In genomic region chr5:57807350-57807749, GRCm38 (mm10) we compare ENCODE assay signal across 19 mouse cellular contexts.
A peak's percentile ranks its signal among the peaks of the same experiment; 100 is the strongest.
DNase-seq lines count a peak whose midpoint lies in the region; ATAC-seq and TF ChIP-seq lines count a peak whose summit lies in the region.
"Had no signal": no experiment of that assay in that cellular context is flagged by ENCODE, and none has a peak within 500 bp of the region (broad histone marks: within the 10 kb centered on the region; RNA-seq: fewer than 3 reads in every experiment).

No protein-coding gene starts in this region.

- no peak for TF ChIP-seq RAD21 in MEL (IDR thresholded peaks at IDR 0.05; ENCODE audit: low read depth, low read length)

- ATAC-seq in forebrain, embryonic 14.5 days: no peak
- no peak for ATAC-seq in forebrain, embryonic 15.5 days (replicated peaks)
- ATAC-seq: hindbrain, embryonic 16.5 days had no signal

- 54% methylated on average over 2 of the region's 2 CpGs for WGBS in forebrain, embryonic 14.5 days
- WGBS in forebrain, embryonic 15.5 days: 43% methylated on average over 2 of the region's 2 CpGs

- H3K27me3 ChIP-seq in forebrain, embryonic 14.5 days (replicated peaks; ENCODE audit: control insufficient read depth, insufficient read depth, low read length): no peaks in the 10 kb centered on the region
- H3K27me3 ChIP-seq in forebrain, embryonic 15.5 days: no peaks in the 10 kb centered on the region
- H3K27me3 ChIP-seq in MEL (ENCODE audit: control insufficient read depth in 1 of 2, insufficient read depth in 2 of 2, low read length in 2 of 2): no peaks in the 10 kb centered on the region; a peak in 1 of 4 replicates
- H3K27me3 ChIP-seq: embryonic facial prominence, embryonic 13.5 days; limb, embryonic 12.5 days; liver, embryonic 15.5 days had no signal

- H3K4me1 ChIP-seq in forebrain, embryonic 14.5 days (ENCODE audit: control insufficient read depth, insufficient read depth, low read length): no peaks in the 10 kb centered on the region
- peaks cover 7% of the 10 kb centered on the region; the same call in 1 of the 2 replicates for H3K4me1 ChIP-seq in forebrain, embryonic 15.5 days
- H3K4me1 ChIP-seq in MEL (ENCODE audit: control insufficient read depth in 1 of 2, insufficient read depth in 2 of 2, low read length in 2 of 2): no peaks in the 10 kb centered on the region; a peak in 1 of 4 replicates
- H3K4me1 ChIP-seq: liver, embryonic 15.5 days had no signal

- no peak overlapping the region for H3K4me3 ChIP-seq in forebrain, embryonic 14.5 days (ENCODE audit: low read depth, low read length)
- H3K4me3 ChIP-seq in forebrain, embryonic 15.5 days: no peak overlapping the region
- H3K4me3 ChIP-seq in MEL (ENCODE audit: control insufficient read depth in 1 of 2, insufficient read depth in 1 of 2, low read depth in 2 of 2, low read length in 2 of 2): no peak overlapping the region
- H3K4me3 ChIP-seq: embryonic facial prominence, embryonic 13.5 days; limb, embryonic 12.5 days; liver, embryonic 15.5 days had no signal

- no peaks in the 10 kb centered on the region for H3K36me3 ChIP-seq in forebrain, embryonic 14.5 days (ENCODE audit: control insufficient read depth, insufficient read depth, low read length)
- H3K36me3 ChIP-seq in forebrain, embryonic 15.5 days: no peaks in the 10 kb centered on the region
- no peaks in the 10 kb centered on the region for H3K36me3 ChIP-seq in MEL (ENCODE audit: control insufficient read depth in 1 of 2, insufficient read depth in 2 of 2, low read length in 2 of 2)
- H3K36me3 ChIP-seq: embryonic facial prominence, embryonic 13.5 days; limb, embryonic 12.5 days; liver, embryonic 15.5 days had no signal

- no peak for TF ChIP-seq POLR2A in MEL (IDR thresholded peaks at IDR 0.05; ENCODE audit: control insufficient read depth in 1 of 2, insufficient read depth in 1 of 2, low read depth in 1 of 2, low read length in 2 of 2, poor library complexity in 1 of 2)

- H3K9me3 ChIP-seq in forebrain, embryonic 14.5 days (replicated peaks; ENCODE audit: control insufficient read depth, low read length): no peaks in the 10 kb centered on the region
- no peaks in the 10 kb centered on the region for H3K9me3 ChIP-seq in forebrain, embryonic 15.5 days
- H3K9me3 ChIP-seq in MEL (replicated peaks; ENCODE audit: insufficient read depth, low read length): no peaks in the 10 kb centered on the region
- H3K9me3 ChIP-seq: embryonic facial prominence, embryonic 13.5 days; limb, embryonic 12.5 days; liver, embryonic 15.5 days had no signal

- no peak overlapping the region for H3K9ac ChIP-seq in forebrain, embryonic 14.5 days (ENCODE audit: low read length)
- H3K9ac ChIP-seq in forebrain, embryonic 15.5 days (replicated peaks): no peak overlapping the region
- H3K9ac ChIP-seq in MEL (ENCODE audit: control insufficient read depth, low read depth, low read length, poor library complexity, severe bottlenecking): no peak overlapping the region
- H3K9ac ChIP-seq: embryonic facial prominence, embryonic 13.5 days; limb, embryonic 12.5 days; liver, embryonic 15.5 days had no signal

- DNase-seq in forebrain, embryonic 14.5 days (ENCODE audit: low spot score): peak; percentile 19
- peak; percentile 7 to 8 for DNase-seq in kidney, postnatal 4 days
- no peak for DNase-seq in kidney, postnatal 14 days
- DNase-seq in MEL (ENCODE audit: low read depth, low spot score) (peak; percentile 42), liver (no peak), adipocyte (ENCODE audit: low spot score) (no peak)
- DNase-seq in gastrocnemius, postnatal 4 days (ENCODE audit: low spot score in 2 of 2): peak; percentile 25 to 42
- DNase-seq: B cell, adult 2 months; kidney, adult 2 months; layer of hippocampus, postnatal 36 days; lung, postnatal 4 days; midbrain, embryonic 14.5 days; right cerebral cortex, postnatal 25 days; thymus, adult 2 months had no signal

- TF ChIP-seq CTCF in MEL (IDR thresholded peaks at IDR 0.05 in 2 of 3, conservative IDR thresholded peaks at IDR 0.05 in 1 of 3; ENCODE audit: control insufficient read depth in 1 of 3, insufficient read depth in 1 of 3, low read depth in 2 of 3, low read length in 3 of 3, poor library complexity in 1 of 3, severe bottlenecking in 1 of 3): no peak

- no peaks in the 10 kb centered on the region for H3K79me2 ChIP-seq in MEL (ENCODE audit: control insufficient read depth, insufficient read depth, low read length, poor library complexity)

- H3K27ac ChIP-seq in forebrain, embryonic 14.5 days (ENCODE audit: low read depth, low read length): no peak overlapping the region
- H3K27ac ChIP-seq in forebrain, embryonic 15.5 days (replicated peaks): no peak overlapping the region
- H3K27ac ChIP-seq in MEL (ENCODE audit: control insufficient read depth, low read depth, low read length): no peak overlapping the region
- H3K27ac ChIP-seq: embryonic facial prominence, embryonic 13.5 days; limb, embryonic 12.5 days; liver, embryonic 15.5 days had no signal

- peak; percentile 19 to 34; a peak in 2 of 4 replicates for TF ChIP-seq EP300 in MEL (IDR thresholded peaks at IDR 0.05; ENCODE audit: low read depth in 1 of 2, low read length in 2 of 2)

- no peak overlapping the region for H3K4me2 ChIP-seq in forebrain, embryonic 14.5 days (ENCODE audit: low read length)
- no peak overlapping the region for H3K4me2 ChIP-seq in forebrain, embryonic 15.5 days (replicated peaks)
- H3K4me2 ChIP-seq: embryonic facial prominence, embryonic 13.5 days; limb, embryonic 12.5 days; liver, embryonic 15.5 days had no signal

TF ChIP-seq in MEL, 35 proteins besides CTCF, POLR2A, EP300 and RAD21:
- TF ChIP-seq ZKSCAN1 (IDR thresholded peaks at IDR 0.05; ENCODE audit: low read depth, low read length): no peak
- no peak for TF ChIP-seq MAZ (IDR thresholded peaks at IDR 0.05; ENCODE audit: low read depth, low read length)
- TF ChIP-seq ELF1 (IDR thresholded peaks at IDR 0.05; ENCODE audit: low read depth, low read length): no peak
- TF ChIP-seq ETS1 (IDR thresholded peaks at IDR 0.05; ENCODE audit: low read depth, low read length): peak; percentile 64
- TF ChIP-seq MEF2A (IDR thresholded peaks at IDR 0.05; ENCODE audit: extremely low read depth, insufficient replicate concordance, low read depth, low read length, poor library complexity, severe bottlenecking): peak; percentile 40; the same call in 1 of the 2 replicates
- TF ChIP-seq RCOR1 (IDR thresholded peaks at IDR 0.05; ENCODE audit: low read depth, low read length): peak; percentile 35; the same call in 1 of the 2 replicates

Comparison
In these comparisons a context has a peak if more than half of its experiments do, and no peak if none do; other contexts are left out.
1. DNase-seq: peak in forebrain, embryonic 14.5 days (single experiment), kidney, postnatal 4 days (2 of 2), MEL (single experiment) and gastrocnemius, postnatal 4 days (2 of 2); none in kidney, postnatal 14 days (single experiment), liver (single experiment) and adipocyte (single experiment).